ENCODE assay signal across 8 mouse cellular contexts in the genomic region with DNA sequence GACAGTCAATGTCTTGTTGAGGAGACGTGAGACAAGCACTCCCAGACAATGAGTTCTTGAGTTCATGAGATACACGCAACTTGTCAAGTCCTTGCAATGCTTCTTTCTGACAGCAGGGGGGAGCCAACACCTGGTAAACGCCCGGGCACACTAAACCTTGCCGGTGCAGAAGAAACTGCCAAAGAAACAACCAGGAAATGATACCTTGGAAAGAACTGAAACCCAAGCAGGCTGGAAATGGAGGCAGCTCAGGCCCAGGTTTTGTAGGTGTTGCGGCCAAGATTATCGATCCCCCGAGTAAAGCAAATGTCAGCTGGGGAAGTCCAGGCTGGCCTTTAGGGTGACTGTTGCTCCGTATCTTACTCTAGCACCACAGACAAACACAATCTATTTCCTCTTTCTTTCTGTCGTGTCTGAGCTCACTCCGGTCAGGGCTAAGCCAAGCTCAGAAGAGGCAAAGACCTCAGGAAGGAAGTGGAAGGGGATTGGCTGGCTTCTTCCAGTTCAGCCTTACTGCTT. TPM values are rescaled to one million over a fixed set of nuclear protein-coding genes. Genes with fewer than 3 reads are reported as not detected.
DNase-seq lines count a peak whose midpoint lies in the region; ATAC-seq and TF ChIP-seq lines count a peak whose summit lies in the region.

No protein-coding gene starts in this region.

- H3K9me3 ChIP-seq in hindbrain, postnatal 0 days (ENCODE audit: low read length) = no peaks in the 10 kb centered on the region
- H3K9me3 ChIP-seq in megakaryocyte, embryonic 14.5 days = peaks cover 4% of the 10 kb centered on the region; the same call in 1 of the 2 replicates

- H3K9ac ChIP-seq in hindbrain, postnatal 0 days (replicated peaks; ENCODE audit: low read length) = no peak overlapping the region

- H3K4me3 ChIP-seq in hindbrain, postnatal 0 days (ENCODE audit: low read length) = 0 out of 2 replicates have a peak overlapping the region, but pooled peaks have one; percentile 10
- peak overlapping the region; percentile 91 for H3K4me3 ChIP-seq in megakaryocyte, embryonic 14.5 days (replicated peaks)

- H3K27me3 ChIP-seq in hindbrain, postnatal 0 days (ENCODE audit: insufficient read depth, low read length) = no peaks in the 10 kb centered on the region
- peaks cover 6% of the 10 kb centered on the region for H3K27me3 ChIP-seq in megakaryocyte, embryonic 14.5 days (replicated peaks)

- peak; percentile 63; the same call in 1 of the 2 replicates for ATAC-seq in hindbrain, postnatal 0 days

- WGBS in hindbrain, postnatal 0 days = 33% methylated on average over 11 of the region's 11 CpGs

- H3K4me2 ChIP-seq in hindbrain, postnatal 0 days (ENCODE audit: low read depth, low read length) = peak overlapping the region; percentile 36

- peak; percentile 28 for DNase-seq in WW6 (ENCODE audit: low read depth, low spot score)
- peak; percentile 79 to 88 for DNase-seq in cerebellum, postnatal 25 days
- peak; percentile 71 to 83 for DNase-seq in frontal cortex, postnatal 36 days (ENCODE audit: low spot score in 2 of 2)
- peak; percentile 87 for DNase-seq in hindbrain, postnatal 0 days (ENCODE audit: low spot score)
- DNase-seq in left cerebral cortex, adult 8-10 months (ENCODE audit: low spot score in 2 of 2) = peak; percentile 47 to 54
- peak; percentile 86 for DNase-seq in right cerebral cortex, adult 2 months (ENCODE audit: low spot score in 2 of 2)
- peak; percentile 84 for DNase-seq in urinary bladder, postnatal 14 days (ENCODE audit: low spot score)

- no peaks in the 10 kb centered on the region for H3K4me1 ChIP-seq in hindbrain, postnatal 0 days (ENCODE audit: insufficient read depth, low read length)
- peaks cover 31% of the 10 kb centered on the region for H3K4me1 ChIP-seq in megakaryocyte, embryonic 14.5 days

- H3K36me3 ChIP-seq in hindbrain, postnatal 0 days (ENCODE audit: insufficient read depth, low read length) = no peaks in the 10 kb centered on the region
- H3K36me3 ChIP-seq in megakaryocyte, embryonic 14.5 days (replicated peaks; ENCODE audit: low read length) = no peaks in the 10 kb centered on the region

- no peak overlapping the region for H3K27ac ChIP-seq in hindbrain, postnatal 0 days

- peak; percentile 93 for TF ChIP-seq CTCF in hindbrain, postnatal 0 days (IDR thresholded peaks at IDR 0.05; ENCODE audit: low read depth)

RNA-seq across cellular contexts. Expression of a gene that starts 19.2 kb away (rescaled TPM):
- total RNA-seq in hindbrain, postnatal 0 days (2014; rRNA removed) = 20.3 and 22.5 TPM in 2 replicates
- polyA plus RNA-seq in hindbrain, postnatal 0 days (2015; fragmentation: Nextera tagmentation; extraction: Ambion mirVana) = 19.4 and 20.0 TPM in 2 replicates
- total RNA-seq in left cerebral cortex, adult 8-10 months (2022) = 10 to 100 TPM; 66.3 to 74.3 (median 70.5) TPM
- polyA plus RNA-seq in megakaryocyte, embryonic 14.5 days (2012; ENCODE audit: insufficient read depth, low replicate concordance) = 0.21 TPM in 1 of 2 replicates, not detected in the other

Comparison
In these comparisons a context has a peak if more than half of its experiments do, and no peak if none do; other contexts are left out.
1. DNase-seq: peak in every context shown above with its lines; median percentile 87 in hindbrain, postnatal 0 days; 86 in right cerebral cortex, adult 2 months; 84 in urinary bladder, postnatal 14 days; 84 in cerebellum, postnatal 25 days; 77 in frontal cortex, postnatal 36 days; 50 in left cerebral cortex, adult 8-10 months; 28 in WW6.